Mouse (Mus musculus) erythroblast, embryonic 14.5 days (primary cell): Measurements from ENCODE around the gene Gm21860.
"Not testable (repeated sequence)": the region's sequence is repeated elsewhere in the genome, so short reads cannot be mapped to it uniquely, and the experiment has no call there.

ENCODE experiments used
- GATA1 ChIP-seq: IDR thresholded peaks from 2 replicates; pipeline ENCODE4 v1.6.1; 2012; ENCODE audit warnings: low read length, inconsistent platforms, mixed read lengths
- TAL1 ChIP-seq: IDR thresholded peaks from 3 replicates; pipeline ENCODE4 v1.6.1; 2012; ENCODE audit warnings: low read length, inconsistent platforms, mixed read lengths

- not testable (repeated sequence) for TF ChIP-seq TAL1, GATA1
Observed at GRCm38 (mm10) chrY:90724014-90724709, 30.5 kb downstream of the Gm21860 start.
